Mouse (Mus musculus) C2C12 (cell line): ENCODE measurements around the gene Tesc. TPM values are rescaled to one million over a fixed set of nuclear protein-coding genes. Genes with fewer than 3 reads are reported as not detected.

Experiments used
- H3K27me3 ChIP-seq: one replicate; pipeline ENCODE4 v1.6.1; 2011; ENCODE audit not compliant: control insufficient read depth, insufficient read depth, insufficient read length
- H3K36me3 ChIP-seq: one replicate; pipeline ENCODE4 v1.6.1; 2011; ENCODE audit not compliant: control insufficient read depth, insufficient read depth
- H3K4me3 ChIP-seq: one replicate; pipeline ENCODE4 v1.5.1; 2011; ENCODE audit warnings: mild to moderate bottlenecking, control low read depth; ENCODE audit not compliant: poor library complexity, insufficient read depth, severe bottlenecking
- H3K79me2 ChIP-seq: one replicate; pipeline ENCODE4 v1.6.1; 2011; ENCODE audit not compliant: control insufficient read depth, insufficient read depth
- H3K79me3 ChIP-seq: one replicate; pipeline ENCODE4 v1.6.1; 2011; ENCODE audit warnings: low read depth, control low read depth
- H3ac ChIP-seq: one replicate; pipeline ENCODE3; 2011; ENCODE audit warnings: low read depth; ENCODE audit not compliant: control insufficient read depth, insufficient read length
- CEBPB ChIP-seq: IDR thresholded peaks from one replicate; pipeline ENCODE4 v1.6.1; 2011; ENCODE audit warnings: low read depth, mild to moderate bottlenecking, control low read depth, moderate library complexity
- CTCF ChIP-seq: IDR thresholded peaks from one replicate; pipeline ENCODE4 v1.5.1; 2011; ENCODE audit not compliant: control insufficient read depth, insufficient read depth, insufficient read length
- FOSL1 ChIP-seq: IDR thresholded peaks from one replicate; pipeline ENCODE4 v1.8.0; 2011; ENCODE audit warnings: mild to moderate bottlenecking, low read length; ENCODE audit not compliant: poor library complexity, insufficient read depth, severe bottlenecking
- MAX ChIP-seq: IDR thresholded peaks from one replicate; pipeline ENCODE4 v1.6.1; 2011; ENCODE audit warnings: mild to moderate bottlenecking, control low read depth
- MYOD1 ChIP-seq: IDR thresholded peaks from one replicate; pipeline ENCODE4 v1.6.1; 2011; ENCODE audit warnings: low read depth; ENCODE audit not compliant: control insufficient read depth, insufficient read length
- MYOG ChIP-seq: IDR thresholded peaks from one replicate; pipeline ENCODE4 v1.6.1; 2011; ENCODE audit not compliant: control insufficient read depth, insufficient read length; ENCODE audit errors: extremely low read depth
- USF1 ChIP-seq: IDR thresholded peaks from one replicate; pipeline ENCODE4 v1.6.1; 2011; ENCODE audit warnings: low read depth, mild to moderate bottlenecking, control low read depth, moderate library complexity
- polyA plus RNA-seq: library from polyadenylated mRNA; unstranded; fragments of >200 nt; fragmentation: generic; extraction: Trizol; gene quantifications from one replicate; pipeline ENCODE4 v1.2.1, GENCODE M21; 2012; ENCODE audit warnings: missing spikeins

The Tesc gene
- polyA plus RNA-seq, 1 experiment: 0.06 TPM

GRCm38 (mm10) chr5:118090101-118090500 lies 62.6 kb downstream of the Tesc start:
- Histone ChIP-seq H3ac (no peak overlapping the region), H3K36me3 (peaks cover 39% of the 10 kb centered on the region), H3K79me3 (no peaks in the 10 kb centered on the region), H3K79me2 (peaks cover 6% of the 10 kb centered on the region), H3K27me3 (no peaks in the 10 kb centered on the region), H3K4me3 (no peak overlapping the region)
- TF ChIP-seq MAX (no peak), USF1 (no peak), MYOG (no peak), CTCF (no peak), MYOD1 (no peak), FOSL1 (no peak), CEBPB (no peak)

DNA sequence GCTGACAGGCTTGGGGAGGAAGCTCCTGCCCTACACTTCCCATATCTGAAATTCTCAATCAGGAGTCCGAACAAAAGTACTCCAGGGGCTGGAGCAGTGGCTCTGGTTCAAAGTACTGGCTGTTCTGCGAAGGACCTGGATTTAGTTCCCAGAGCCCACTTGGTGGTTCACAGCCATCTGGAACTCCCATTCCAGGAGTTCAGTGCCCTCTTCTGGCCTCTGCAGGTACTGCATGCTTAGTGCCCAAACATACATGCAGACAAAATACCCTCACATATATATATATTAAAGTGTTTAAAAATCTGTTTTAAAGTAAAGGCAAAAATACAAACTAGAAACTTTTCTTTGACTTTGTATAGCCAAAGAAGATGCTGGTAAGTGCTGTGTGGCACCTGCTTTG lies 63.3 kb downstream of the Tesc start:
- H3K79me2 ChIP-seq: peaks cover 6% of the 10 kb centered on the region
- TF ChIP-seq CTCF: no peak
- no peak for TF ChIP-seq USF1
- TF ChIP-seq FOSL1: no peak
- TF ChIP-seq MAX: no peak
- no peak for TF ChIP-seq CEBPB
- TF ChIP-seq MYOD1: no peak
- TF ChIP-seq MYOG: no peak
- no peak overlapping the region for H3ac ChIP-seq
- peaks cover 39% of the 10 kb centered on the region for H3K36me3 ChIP-seq
- no peaks in the 10 kb centered on the region for H3K79me3 ChIP-seq
- no peak overlapping the region for H3K4me3 ChIP-seq
- no peaks in the 10 kb centered on the region for H3K27me3 ChIP-seq

GRCm38 (mm10) chr5:118093321-118094035 lies 65.9 kb downstream of the Tesc start:
- no peaks in the 10 kb centered on the region for H3K79me3 ChIP-seq
- H3K79me2 ChIP-seq: no peaks in the 10 kb centered on the region
- no peaks in the 10 kb centered on the region for H3K27me3 ChIP-seq
- H3K36me3 ChIP-seq: peaks cover 39% of the 10 kb centered on the region
- TF ChIP-seq CTCF (no peak), MYOD1 (no peak), MAX (no peak), CEBPB (no peak), MYOG (no peak)
- no peak overlapping the region for H3K4me3 ChIP-seq
- H3ac ChIP-seq: no peak overlapping the region

- Histone ChIP-seq H3K36me3 (peaks cover 35% of the 10 kb centered on the region), H3K4me3 (no peak overlapping the region), H3ac (no peak overlapping the region), H3K79me3 (no peaks in the 10 kb centered on the region), H3K79me2 (no peaks in the 10 kb centered on the region), H3K27me3 (no peaks in the 10 kb centered on the region)
- TF ChIP-seq CTCF (no peak), MYOD1 (no peak)
Observed at GRCm38 (mm10) chr5:118095433-118095832, 67.9 kb downstream of the Tesc start.

DNA sequence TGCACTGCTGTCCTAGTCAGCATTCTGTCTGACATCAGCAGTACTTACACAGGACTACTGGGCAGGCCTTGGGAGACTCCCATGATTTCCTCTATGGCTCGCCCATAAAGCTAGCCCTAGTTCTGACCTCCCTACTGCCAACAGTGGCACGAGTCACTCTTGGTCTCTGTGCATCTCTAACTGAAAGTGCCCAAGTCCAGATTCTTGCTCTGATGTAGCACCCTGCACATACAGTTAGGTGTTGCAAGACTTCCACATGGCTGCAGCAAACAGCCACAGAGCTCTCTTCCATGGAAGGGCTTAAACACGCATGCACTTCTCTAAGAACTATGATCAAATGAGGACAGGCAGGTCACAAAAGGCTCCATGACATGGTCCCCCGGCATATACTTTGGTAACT lies 68.3 kb downstream of the Tesc start:
- H3K79me2 ChIP-seq: no peaks in the 10 kb centered on the region
- H3K36me3 ChIP-seq: peaks cover 35% of the 10 kb centered on the region
- no peaks in the 10 kb centered on the region for H3K79me3 ChIP-seq
- TF ChIP-seq CEBPB (no peak), FOSL1 (no peak), USF1 (no peak), CTCF (no peak), MYOG (no peak), MYOD1 (no peak), MAX (no peak)
- H3ac ChIP-seq: no peak overlapping the region
- H3K27me3 ChIP-seq: no peaks in the 10 kb centered on the region
- no peak overlapping the region for H3K4me3 ChIP-seq

GRCm38 (mm10) chr5:118096317-118096716 lies 68.8 kb downstream of the Tesc start:
- H3ac ChIP-seq: no peak overlapping the region
- no peak overlapping the region for H3K4me3 ChIP-seq
- no peaks in the 10 kb centered on the region for H3K79me2 ChIP-seq
- H3K27me3 ChIP-seq: no peaks in the 10 kb centered on the region
- TF ChIP-seq FOSL1: no peak
- no peak for TF ChIP-seq USF1
- TF ChIP-seq MYOG: no peak
- H3K36me3 ChIP-seq: peaks cover 34% of the 10 kb centered on the region
- no peaks in the 10 kb centered on the region for H3K79me3 ChIP-seq
